Mouse (Mus musculus): Measurements from ENCODE around the gene Sult1d1. TPM values are rescaled to one million over a fixed set of nuclear protein-coding genes. Genes with fewer than 3 reads are reported as not detected.

The Sult1d1 gene
- 1.00 TPM for polyA plus RNA-seq (2015; fragmentation: Illumina TruSeq; extraction: RNeasy Lipid Tissue Mini Kit (QIAGEN cat#74804); ENCODE audit: insufficient read depth, low read depth, low replicate concordance)

GRCm38 (mm10) chr5:87568845-87569244 lies at the start of gene Sult1d1:
TSS of gene Sult1d1 (minus strand) at chr5:87569027.

GRCm38 (mm10) chr5:87591494-87591893 lies 22.7 kb upstream of the Sult1d1 start, which contains the start of gene Sult1e1:
TSS of gene Sult1e1 (minus strand) at chr5:87591594.

GRCm38 (mm10) chr5:87538111-87538510 lies 30.7 kb downstream of the Sult1d1 start, which contains the start of gene Sult1b1:
TSS of gene Sult1b1 (minus strand) at chr5:87538195.

Other genes with a start within 250 kb of the Sult1d1 start
- not detected for gene Ugt2a3, start 231.8 kb downstream of the Sult1d1 start, polyA plus RNA-seq (2015; fragmentation: Illumina TruSeq; extraction: RNeasy Lipid Tissue Mini Kit (QIAGEN cat#74804); ENCODE audit: insufficient read depth, low read depth, low replicate concordance)
- gene Ugt2b38, start 144.8 kb downstream of the Sult1d1 start, polyA plus RNA-seq (2015; fragmentation: Illumina TruSeq; extraction: RNeasy Lipid Tissue Mini Kit (QIAGEN cat#74804); ENCODE audit: insufficient read depth, low read depth, low replicate concordance) = not detected
- gene Ugt2a2, start 86.8 kb downstream of the Sult1d1 start, polyA plus RNA-seq (2015; fragmentation: Illumina TruSeq; extraction: RNeasy Lipid Tissue Mini Kit (QIAGEN cat#74804); ENCODE audit: insufficient read depth, low read depth, low replicate concordance) = not detected
- gene Gm43638, start 82.2 kb downstream of the Sult1d1 start, polyA plus RNA-seq (2015; fragmentation: Illumina TruSeq; extraction: RNeasy Lipid Tissue Mini Kit (QIAGEN cat#74804); ENCODE audit: insufficient read depth, low read depth, low replicate concordance) = not detected
- gene Ugt2a1, start 78.2 kb downstream of the Sult1d1 start, polyA plus RNA-seq (2015; fragmentation: Illumina TruSeq; extraction: RNeasy Lipid Tissue Mini Kit (QIAGEN cat#74804); ENCODE audit: insufficient read depth, low read depth, low replicate concordance) = not detected
- not detected for gene Sult1b1, start 30.8 kb downstream of the Sult1d1 start, polyA plus RNA-seq (2015; fragmentation: Illumina TruSeq; extraction: RNeasy Lipid Tissue Mini Kit (QIAGEN cat#74804); ENCODE audit: insufficient read depth, low read depth, low replicate concordance)
- gene Sult1e1, start 22.6 kb upstream of the Sult1d1 start, polyA plus RNA-seq (2015; fragmentation: Illumina TruSeq; extraction: RNeasy Lipid Tissue Mini Kit (QIAGEN cat#74804); ENCODE audit: insufficient read depth, low read depth, low replicate concordance) = not detected
- not detected for gene Csn1s1, start 97.2 kb upstream of the Sult1d1 start, polyA plus RNA-seq (2015; fragmentation: Illumina TruSeq; extraction: RNeasy Lipid Tissue Mini Kit (QIAGEN cat#74804); ENCODE audit: insufficient read depth, low read depth, low replicate concordance)
- gene Csn2, start 130.6 kb upstream of the Sult1d1 start, polyA plus RNA-seq (2015; fragmentation: Illumina TruSeq; extraction: RNeasy Lipid Tissue Mini Kit (QIAGEN cat#74804); ENCODE audit: insufficient read depth, low read depth, low replicate concordance) = not detected
- not detected for gene Csn1s2a, start 205.5 kb upstream of the Sult1d1 start, polyA plus RNA-seq (2015; fragmentation: Illumina TruSeq; extraction: RNeasy Lipid Tissue Mini Kit (QIAGEN cat#74804); ENCODE audit: insufficient read depth, low read depth, low replicate concordance)
- gene Csn1s2b, start 239.1 kb upstream of the Sult1d1 start, polyA plus RNA-seq (2015; fragmentation: Illumina TruSeq; extraction: RNeasy Lipid Tissue Mini Kit (QIAGEN cat#74804); ENCODE audit: insufficient read depth, low read depth, low replicate concordance) = not detected